30 mouse cellular contexts compared by ENCODE assay signal in genomic region chr5:108051026-108051425, GRCm38 (mm10).
"Had no signal": no experiment of that assay in that cellular context is flagged by ENCODE, and none has a peak within 500 bp of the region (broad histone marks: within the 10 kb centered on the region; RNA-seq: fewer than 3 reads in every experiment).

No protein-coding gene starts in this region.

- H3K9me3 ChIP-seq: limb, embryonic 10.5 days; limb, embryonic 12.5 days; limb, embryonic 13.5 days; limb, embryonic 15.5 days; liver, embryonic 12.5 days; liver, embryonic 13.5 days; liver, embryonic 15.5 days; lung, embryonic 15.5 days; midbrain, embryonic 10.5 days; midbrain, embryonic 12.5 days; midbrain, embryonic 13.5 days; midbrain, embryonic 15.5 days; neural tube, embryonic 12.5 days had no signal

- H3K36me3 ChIP-seq: limb, embryonic 10.5 days; limb, embryonic 12.5 days; limb, embryonic 13.5 days; limb, embryonic 15.5 days; liver, embryonic 12.5 days; liver, embryonic 13.5 days; liver, embryonic 15.5 days; lung, embryonic 15.5 days; midbrain, embryonic 10.5 days; midbrain, embryonic 12.5 days; midbrain, embryonic 13.5 days; midbrain, embryonic 15.5 days; neural tube, embryonic 12.5 days had no signal

- DNase-seq: left cerebral cortex, postnatal 4 days; liver; liver, embryonic 13.5 days; liver, postnatal 0 days; lung, adult 18-20 months; lung, adult 2 months; lung, embryonic 14.5 days; lung, postnatal 10 days; lung, postnatal 14 days; lung, postnatal 36 days; lung, postnatal 4 days; midbrain, embryonic 14.5 days had no signal

- H3K27me3 ChIP-seq: limb, embryonic 12.5 days; limb, embryonic 13.5 days; limb, embryonic 15.5 days; liver, embryonic 12.5 days; liver, embryonic 13.5 days; liver, embryonic 15.5 days; lung, embryonic 15.5 days; megakaryocyte, embryonic 14.5 days; midbrain, embryonic 12.5 days; midbrain, embryonic 13.5 days; midbrain, embryonic 15.5 days; neural tube, embryonic 12.5 days had no signal

- H3K27ac ChIP-seq: limb, embryonic 10.5 days; limb, embryonic 12.5 days; limb, embryonic 13.5 days; limb, embryonic 15.5 days; liver, embryonic 12.5 days; liver, embryonic 13.5 days; liver, embryonic 14.5 days; liver, embryonic 15.5 days; lung, embryonic 15.5 days; macrophage; midbrain, embryonic 10.5 days; midbrain, embryonic 12.5 days; midbrain, embryonic 13.5 days; midbrain, embryonic 15.5 days; neural tube, embryonic 12.5 days had no signal

- H3K9ac ChIP-seq: limb, embryonic 12.5 days; limb, embryonic 13.5 days; limb, embryonic 15.5 days; liver, embryonic 12.5 days; liver, embryonic 13.5 days; liver, embryonic 14.5 days; liver, embryonic 15.5 days; liver, postnatal 0 days; lung, embryonic 14.5 days; lung, embryonic 15.5 days; midbrain, embryonic 12.5 days; midbrain, embryonic 13.5 days; midbrain, embryonic 15.5 days; neural tube, embryonic 12.5 days had no signal

- H3K4me1 ChIP-seq: limb, embryonic 13.5 days; limb, embryonic 15.5 days; liver, embryonic 12.5 days; liver, embryonic 13.5 days; liver, embryonic 15.5 days; lung, embryonic 15.5 days; megakaryocyte, embryonic 14.5 days; midbrain, embryonic 13.5 days; midbrain, embryonic 15.5 days; neural tube, embryonic 12.5 days had no signal

- H3K4me2 ChIP-seq: limb, embryonic 12.5 days; limb, embryonic 13.5 days; limb, embryonic 15.5 days; liver, embryonic 11.5 days; liver, embryonic 12.5 days; liver, embryonic 13.5 days; liver, embryonic 15.5 days; lung, embryonic 14.5 days; lung, embryonic 15.5 days; midbrain, embryonic 11.5 days; midbrain, embryonic 12.5 days; midbrain, embryonic 13.5 days; midbrain, embryonic 15.5 days; neural tube, embryonic 12.5 days had no signal

- H3K4me3 ChIP-seq: limb, embryonic 10.5 days; limb, embryonic 12.5 days; limb, embryonic 13.5 days; limb, embryonic 15.5 days; liver, embryonic 12.5 days; liver, embryonic 13.5 days; liver, embryonic 15.5 days; lung, embryonic 15.5 days; megakaryocyte, embryonic 14.5 days; midbrain, embryonic 10.5 days; midbrain, embryonic 12.5 days; midbrain, embryonic 13.5 days; midbrain, embryonic 15.5 days; myocyte; neural tube, embryonic 12.5 days had no signal
